Mouse (Mus musculus): Measurements from ENCODE around the gene Ppa1. TPM values are rescaled to one million over a fixed set of nuclear protein-coding genes. Genes with fewer than 3 reads are reported as not detected.
A peak's percentile ranks its signal among the peaks of the same experiment; 100 is the strongest.

The Ppa1 gene
- polyA plus RNA-seq, 1 experiment from 2014 or later = 167 TPM

- Histone ChIP-seq H3K9me3 (replicated peaks) (no peaks in the 10 kb centered on the region), H3K4me2 (replicated peaks) (peak overlapping the region; percentile 99), H3K36me3 (peaks cover 38% of the 10 kb centered on the region), H3K27me3 (no peaks in the 10 kb centered on the region), H3K4me3 (replicated peaks) (peak overlapping the region; percentile 98), H3K27ac (replicated peaks) (no peak overlapping the region), H3K9ac (peak overlapping the region; percentile 73; the same call in 1 of the 2 replicates), H3K4me1 (peaks cover 17% of the 10 kb centered on the region)
- WGBS = 87% methylated on average over 2 of the region's 2 CpGs
- no peak for ATAC-seq (ENCODE audit: insufficient number of reproducible peaks, low FRiP score, low TSS enrichment, low read depth)
Observed at GRCm38 (mm10) chr10:61697028-61697427, 48.7 kb downstream of the Ppa1 start.

GRCm38 (mm10) chr10:61704663-61705062 lies 56.3 kb downstream of the Ppa1 start:
- WGBS = 71% methylated on average over 4 of the region's 4 CpGs
- Histone ChIP-seq H3K4me2 (replicated peaks) (no peak overlapping the region), H3K4me1 (no peaks in the 10 kb centered on the region), H3K27me3 (no peaks in the 10 kb centered on the region), H3K9me3 (replicated peaks) (no peaks in the 10 kb centered on the region), H3K9ac (no peak overlapping the region), H3K36me3 (peaks cover 26% of the 10 kb centered on the region), H3K4me3 (replicated peaks) (no peak overlapping the region), H3K27ac (replicated peaks) (no peak overlapping the region)
- ATAC-seq (ENCODE audit: insufficient number of reproducible peaks, low FRiP score, low TSS enrichment, low read depth) = 0 out of 2 replicates have a peak, but pooled peaks have one; percentile 2

- no peak for ATAC-seq (ENCODE audit: insufficient number of reproducible peaks, low FRiP score, low TSS enrichment, low read depth)
- no peak overlapping the region for H3K27ac ChIP-seq (replicated peaks)
- no peaks in the 10 kb centered on the region for H3K9me3 ChIP-seq (replicated peaks)
- H3K36me3 ChIP-seq = peaks cover 20% of the 10 kb centered on the region
- H3K9ac ChIP-seq = no peak overlapping the region
- H3K27me3 ChIP-seq = no peaks in the 10 kb centered on the region
- H3K4me3 ChIP-seq (replicated peaks) = no peak overlapping the region
- no peak overlapping the region for H3K4me2 ChIP-seq (replicated peaks)
- no peaks in the 10 kb centered on the region for H3K4me1 ChIP-seq
- WGBS = 72% methylated on average over 6 of the region's 6 CpGs
Observed at GRCm38 (mm10) chr10:61706412-61707375, 58.3 kb downstream of the Ppa1 start.

- Histone ChIP-seq H3K9ac (no peak overlapping the region), H3K4me2 (replicated peaks) (no peak overlapping the region), H3K36me3 (no peaks in the 10 kb centered on the region), H3K9me3 (replicated peaks) (no peaks in the 10 kb centered on the region), H3K27me3 (no peaks in the 10 kb centered on the region), H3K4me3 (replicated peaks) (no peak overlapping the region), H3K4me1 (peaks cover 5% of the 10 kb centered on the region; the same call in 1 of the 2 replicates), H3K27ac (replicated peaks) (no peak overlapping the region)
- 57% methylated on average over 3 of the region's 3 CpGs for WGBS
- no peak for ATAC-seq (ENCODE audit: insufficient number of reproducible peaks, low FRiP score, low TSS enrichment, low read depth)
Observed at GRCm38 (mm10) chr10:61713601-61714000, 65.2 kb downstream of the Ppa1 start.

GRCm38 (mm10) chr10:61714146-61714545 lies 65.8 kb downstream of the Ppa1 start:
- no peak overlapping the region for H3K4me2 ChIP-seq (replicated peaks)

GRCm38 (mm10) chr10:61714771-61715461 lies 66.6 kb downstream of the Ppa1 start, which contains the start of gene Aifm2:
Aifm2 (plus strand) TSS chr10:61715263.
- Histone ChIP-seq H3K4me1 (peaks cover 5% of the 10 kb centered on the region; the same call in 1 of the 2 replicates), H3K9me3 (replicated peaks) (no peaks in the 10 kb centered on the region), H3K4me2 (replicated peaks) (peak within 1 kb of the TSS; percentile 85), H3K4me3 (replicated peaks) (peak within 1 kb of the TSS; percentile 56), H3K9ac (peak within 1 kb of the TSS; percentile 33; the same call in 1 of the 2 replicates), H3K36me3 (no peaks in the 10 kb centered on the region), H3K27ac (replicated peaks) (no peak within 1 kb of the TSS), H3K27me3 (no peaks in the 10 kb centered on the region)
- peak; percentile 77 for ATAC-seq (ENCODE audit: insufficient number of reproducible peaks, low FRiP score, low TSS enrichment, low read depth)
- 13% methylated on average over 33 of the region's 36 CpGs for WGBS

More at GRCm38 (mm10) chr10:61714146-61714545, 65.8 kb downstream of the Ppa1 start:
- Histone ChIP-seq H3K4me1 (peaks cover 5% of the 10 kb centered on the region; the same call in 1 of the 2 replicates), H3K36me3 (no peaks in the 10 kb centered on the region), H3K9me3 (replicated peaks) (no peaks in the 10 kb centered on the region), H3K27me3 (no peaks in the 10 kb centered on the region), H3K9ac (no peak overlapping the region), H3K4me3 (replicated peaks) (no peak overlapping the region), H3K27ac (replicated peaks) (no peak overlapping the region)
- 89% methylated on average over 4 of the region's 4 CpGs for WGBS
- no peak for ATAC-seq (ENCODE audit: insufficient number of reproducible peaks, low FRiP score, low TSS enrichment, low read depth)

- peak; percentile 47 for ATAC-seq (ENCODE audit: insufficient number of reproducible peaks, low FRiP score, low TSS enrichment, low read depth)
- no peaks in the 10 kb centered on the region for H3K27me3 ChIP-seq
- 3% methylated on average over 11 of the region's 11 CpGs for WGBS
- no peak overlapping the region for H3K27ac ChIP-seq (replicated peaks)
- H3K36me3 ChIP-seq = no peaks in the 10 kb centered on the region
- no peaks in the 10 kb centered on the region for H3K9me3 ChIP-seq (replicated peaks)
- peak overlapping the region; percentile 33; the same call in 1 of the 2 replicates for H3K9ac ChIP-seq
- H3K4me1 ChIP-seq = peaks cover 5% of the 10 kb centered on the region; the same call in 1 of the 2 replicates
- peak overlapping the region; percentile 85 for H3K4me2 ChIP-seq (replicated peaks)
- peak overlapping the region; percentile 56 for H3K4me3 ChIP-seq (replicated peaks)
Observed at GRCm38 (mm10) chr10:61715462-61715837, 67.1 kb downstream of the Ppa1 start.

GRCm38 (mm10) chr10:61715996-61716864 lies 67.9 kb downstream of the Ppa1 start:
- H3K4me2 ChIP-seq (replicated peaks) = peak overlapping the region; percentile 85
- peaks cover 5% of the 10 kb centered on the region; the same call in 1 of the 2 replicates for H3K4me1 ChIP-seq
- no peak overlapping the region for H3K27ac ChIP-seq (replicated peaks)
- no peaks in the 10 kb centered on the region for H3K36me3 ChIP-seq
- no peak for ATAC-seq (ENCODE audit: insufficient number of reproducible peaks, low FRiP score, low TSS enrichment, low read depth)
- 72% methylated on average over 7 of the region's 7 CpGs for WGBS
- no peaks in the 10 kb centered on the region for H3K27me3 ChIP-seq
- H3K4me3 ChIP-seq (replicated peaks) = peak overlapping the region; percentile 56
- no peaks in the 10 kb centered on the region for H3K9me3 ChIP-seq (replicated peaks)
- H3K9ac ChIP-seq = no peak overlapping the region

GRCm38 (mm10) chr10:61717406-61718296 lies 69.3 kb downstream of the Ppa1 start:
- H3K27me3 ChIP-seq = no peaks in the 10 kb centered on the region
- H3K4me1 ChIP-seq = peaks cover 5% of the 10 kb centered on the region; the same call in 1 of the 2 replicates
- no peak overlapping the region for H3K27ac ChIP-seq (replicated peaks)
- no peak overlapping the region for H3K9ac ChIP-seq
- WGBS = 87% methylated on average over 12 of the region's 12 CpGs
- H3K9me3 ChIP-seq (replicated peaks) = no peaks in the 10 kb centered on the region
- no peaks in the 10 kb centered on the region for H3K36me3 ChIP-seq
- no peak overlapping the region for H3K4me3 ChIP-seq (replicated peaks)
- no peak for ATAC-seq (ENCODE audit: insufficient number of reproducible peaks, low FRiP score, low TSS enrichment, low read depth)
- no peak overlapping the region for H3K4me2 ChIP-seq (replicated peaks)

GRCm38 (mm10) chr10:61720331-61720730 lies 72.0 kb downstream of the Ppa1 start:
- Histone ChIP-seq H3K4me2 (replicated peaks) (no peak overlapping the region), H3K4me3 (replicated peaks) (no peak overlapping the region), H3K27ac (replicated peaks) (no peak overlapping the region), H3K9ac (no peak overlapping the region), H3K36me3 (no peaks in the 10 kb centered on the region), H3K9me3 (replicated peaks) (no peaks in the 10 kb centered on the region), H3K4me1 (peaks cover 3% of the 10 kb centered on the region; the same call in 1 of the 2 replicates), H3K27me3 (no peaks in the 10 kb centered on the region)
- 91% methylated on average over 7 of the region's 7 CpGs for WGBS
- ATAC-seq (ENCODE audit: insufficient number of reproducible peaks, low FRiP score, low TSS enrichment, low read depth) = no peak
